Mouse (Mus musculus) heart, embryonic 15.5 days (tissue): Measurements from ENCODE around the gene 1700001C19Rik. TPM values are rescaled to one million over a fixed set of nuclear protein-coding genes. Genes with fewer than 3 reads are reported as not detected.
A peak's percentile ranks its signal among the peaks of the same experiment; 100 is the strongest.

Experiments used
- ATAC-seq: fragments of 200-750 bp; cut with Nextera tagmentation; replicated peaks from 2 replicates; pipeline ENCODE4 v1.8.0; 2017; ENCODE audit warnings: low read depth, moderate TSS enrichment; ENCODE audit not compliant: insufficient number of reproducible peaks, insufficient read depth, low FRiP score
- H3K27ac ChIP-seq: fragments of 300-500 bp; sonication (generic); 2 replicates; pipeline ENCODE4 v1.5.1; 2015; ENCODE audit warnings: mild to moderate bottlenecking, inconsistent platforms
- H3K27me3 ChIP-seq: fragments of 300-500 bp; sonication (generic); 2 replicates; pipeline ENCODE4 v1.6.1; 2015; ENCODE audit warnings: inconsistent platforms
- H3K36me3 ChIP-seq: fragments of 300-500 bp; sonication (generic); 2 replicates; pipeline ENCODE4 v1.6.1; 2015; ENCODE audit warnings: mild to moderate bottlenecking, inconsistent platforms
- H3K4me1 ChIP-seq: fragments of 300-500 bp; sonication (generic); replicated peaks from 2 replicates; pipeline ENCODE4 v1.6.1; 2015; ENCODE audit warnings: inconsistent platforms
- H3K4me2 ChIP-seq: fragments of 300-500 bp; sonication (generic); 2 replicates; pipeline ENCODE4 v1.6.1; 2015; ENCODE audit warnings: inconsistent platforms, mild to moderate bottlenecking, moderate library complexity
- H3K4me3 ChIP-seq: fragments of 300-500 bp; sonication (generic); 2 replicates; pipeline ENCODE4 v1.5.1; 2015; ENCODE audit warnings: mild to moderate bottlenecking, inconsistent platforms
- H3K9ac ChIP-seq: fragments of 300-500 bp; sonication (generic); 2 replicates; pipeline ENCODE4 v1.6.1; 2015; ENCODE audit warnings: mild to moderate bottlenecking, inconsistent platforms
- H3K9me3 ChIP-seq: fragments of 300-500 bp; sonication (generic); replicated peaks from 2 replicates; pipeline ENCODE4 v1.6.1; 2016; ENCODE audit warnings: inconsistent platforms
- WGBS: fragments of 180-500 bp; shearing (Covaris S2); methylation state at CpG from one replicate; pipeline ENCODE4 v1.1.7; 2015; ENCODE audit warnings: mixed read lengths; 5-methylcytosine and 5-hydroxymethylcytosine counted together
- polyA plus RNA-seq: library from polyadenylated mRNA; unstranded; fragments of >200 nt; fragmentation: Nextera tagmentation; extraction: Ambion mirVana; gene quantifications from 2 replicates; pipeline ENCODE4 v1.2.1, GENCODE M21; 2015

Gene 1700001C19Rik
- polyA plus RNA-seq, 1 experiment from 2014 or later = 1.0 TPM

GRCm38 (mm10) chr17:47472435-47473350, 35.5 kb upstream of the 1700001C19Rik start:
- 26% methylated on average over 15 of the region's 15 CpGs for WGBS
- Histone ChIP-seq H3K4me2 (no peak overlapping the region), H3K4me3 (no peak overlapping the region), H3K4me1 (peaks cover 26% of the 10 kb centered on the region), H3K27ac (no peak overlapping the region; the same call in 1 of the 2 replicates), H3K9ac (no peak overlapping the region), H3K9me3 (no peaks in the 10 kb centered on the region), H3K36me3 (no peaks in the 10 kb centered on the region), H3K27me3 (peaks cover 8% of the 10 kb centered on the region; the same call in 1 of the 2 replicates)
- 0 out of 2 replicates have a peak, but pooled peaks have one; percentile 8 for ATAC-seq

- Histone ChIP-seq H3K4me2 (no peak overlapping the region), H3K27me3 (peaks cover 26% of the 10 kb centered on the region), H3K4me3 (no peak overlapping the region), H3K27ac (no peak overlapping the region), H3K36me3 (no peaks in the 10 kb centered on the region), H3K9ac (no peak overlapping the region), H3K9me3 (no peaks in the 10 kb centered on the region), H3K4me1 (peaks cover 26% of the 10 kb centered on the region)
- no peak for ATAC-seq
- WGBS = 62% methylated on average over 5 of the region's 5 CpGs
Measured at GRCm38 (mm10) chr17:47470686-47471085, 33.5 kb upstream of the 1700001C19Rik start.

- Histone ChIP-seq H3K4me1 (peaks cover 26% of the 10 kb centered on the region), H3K4me2 (no peak overlapping the region), H3K36me3 (no peaks in the 10 kb centered on the region), H3K27me3 (peaks cover 28% of the 10 kb centered on the region), H3K4me3 (no peak overlapping the region), H3K9ac (no peak overlapping the region), H3K27ac (no peak overlapping the region), H3K9me3 (no peaks in the 10 kb centered on the region)
- 90% methylated on average over 4 of the region's 4 CpGs for WGBS
- ATAC-seq = no peak
Measured at GRCm38 (mm10) chr17:47470121-47470520, 32.9 kb upstream of the 1700001C19Rik start.

GRCm38 (mm10) chr17:47469642-47470041, 32.5 kb upstream of the 1700001C19Rik start:
- no peak overlapping the region for H3K4me2 ChIP-seq
- WGBS = 85% methylated on average over 4 of the region's 4 CpGs
- H3K36me3 ChIP-seq = no peaks in the 10 kb centered on the region
- no peak overlapping the region for H3K4me3 ChIP-seq
- H3K4me1 ChIP-seq = peaks cover 26% of the 10 kb centered on the region
- ATAC-seq = no peak
- no peaks in the 10 kb centered on the region for H3K9me3 ChIP-seq
- no peak overlapping the region for H3K9ac ChIP-seq
- no peak overlapping the region for H3K27ac ChIP-seq
- peaks cover 28% of the 10 kb centered on the region for H3K27me3 ChIP-seq

- peaks cover 34% of the 10 kb centered on the region for H3K27me3 ChIP-seq
- WGBS = 20% methylated on average over 34 of the region's 34 CpGs
- H3K4me2 ChIP-seq = peak overlapping the region; percentile 58
- peaks cover 26% of the 10 kb centered on the region for H3K4me1 ChIP-seq
- peak overlapping the region; percentile 44 for H3K4me3 ChIP-seq
- no peak overlapping the region for H3K27ac ChIP-seq
- no peaks in the 10 kb centered on the region for H3K36me3 ChIP-seq
- H3K9me3 ChIP-seq = no peaks in the 10 kb centered on the region
- H3K9ac ChIP-seq = peak overlapping the region; percentile 38
- no peak for ATAC-seq
Measured at GRCm38 (mm10) chr17:47468466-47468865, 31.3 kb upstream of the 1700001C19Rik start.

GRCm38 (mm10) chr17:47468063-47468462, 30.9 kb upstream of the 1700001C19Rik start:
- Histone ChIP-seq H3K4me3 (peak overlapping the region; percentile 44), H3K9ac (peak overlapping the region; percentile 38), H3K36me3 (no peaks in the 10 kb centered on the region), H3K4me1 (peaks cover 25% of the 10 kb centered on the region), H3K27ac (no peak overlapping the region), H3K9me3 (no peaks in the 10 kb centered on the region), H3K4me2 (peak overlapping the region; percentile 58), H3K27me3 (peaks cover 34% of the 10 kb centered on the region)
- ATAC-seq = no peak
- WGBS = 26% methylated on average over 14 of the region's 14 CpGs

GRCm38 (mm10) chr17:47467659-47468058, 30.5 kb upstream of the 1700001C19Rik start:
- Histone ChIP-seq H3K4me3 (peak overlapping the region; percentile 44), H3K27ac (no peak overlapping the region), H3K9me3 (no peaks in the 10 kb centered on the region), H3K4me1 (peaks cover 27% of the 10 kb centered on the region), H3K9ac (no peak overlapping the region), H3K4me2 (peak overlapping the region; percentile 58; the same call in 1 of the 2 replicates), H3K27me3 (peaks cover 34% of the 10 kb centered on the region), H3K36me3 (no peaks in the 10 kb centered on the region)
- no peak for ATAC-seq
- 78% methylated on average over 11 of the region's 11 CpGs for WGBS

GRCm38 (mm10) chr17:47466284-47466683, 29.1 kb upstream of the 1700001C19Rik start:
- WGBS = 45% methylated on average over 9 of the region's 9 CpGs
- no peak for ATAC-seq

GRCm38 (mm10) chr17:47465016-47465415, 27.8 kb upstream of the 1700001C19Rik start:
- H3K9me3 ChIP-seq = no peaks in the 10 kb centered on the region
- no peaks in the 10 kb centered on the region for H3K36me3 ChIP-seq
- no peak overlapping the region for H3K9ac ChIP-seq
- ATAC-seq = no peak
- peaks cover 23% of the 10 kb centered on the region for H3K4me1 ChIP-seq
- whole genome bisulfite sequencing = 77% methylated on average over 11 of the region's 11 CpGs
- peaks cover 34% of the 10 kb centered on the region for H3K27me3 ChIP-seq
- H3K4me3 ChIP-seq = no peak overlapping the region
- no peak overlapping the region for H3K4me2 ChIP-seq
- H3K27ac ChIP-seq = no peak overlapping the region

More at GRCm38 (mm10) chr17:47466284-47466683, 29.1 kb upstream of the 1700001C19Rik start:
- H3K9ac ChIP-seq = no peak overlapping the region
- H3K4me1 ChIP-seq = peaks cover 31% of the 10 kb centered on the region
- peaks cover 34% of the 10 kb centered on the region for H3K27me3 ChIP-seq
- H3K4me2 ChIP-seq = no peak overlapping the region
- H3K36me3 ChIP-seq = no peaks in the 10 kb centered on the region
- no peak overlapping the region for H3K4me3 ChIP-seq
- no peaks in the 10 kb centered on the region for H3K9me3 ChIP-seq
- no peak overlapping the region for H3K27ac ChIP-seq

GRCm38 (mm10) chr17:47464248-47464965, 27.2 kb upstream of the 1700001C19Rik start:
- H3K4me2 ChIP-seq = no peak overlapping the region
- H3K36me3 ChIP-seq = no peaks in the 10 kb centered on the region
- H3K9ac ChIP-seq = no peak overlapping the region
- 52% methylated on average over 12 of the region's 12 CpGs for WGBS
- H3K4me1 ChIP-seq = peaks cover 28% of the 10 kb centered on the region
- no peaks in the 10 kb centered on the region for H3K9me3 ChIP-seq
- H3K4me3 ChIP-seq = no peak overlapping the region
- no peak for ATAC-seq
- peaks cover 34% of the 10 kb centered on the region for H3K27me3 ChIP-seq
- no peak overlapping the region for H3K27ac ChIP-seq

- peak overlapping the region; percentile 46 for H3K27ac ChIP-seq
- H3K36me3 ChIP-seq = no peaks in the 10 kb centered on the region
- no peak for ATAC-seq
- no peaks in the 10 kb centered on the region for H3K9me3 ChIP-seq
- peaks cover 23% of the 10 kb centered on the region for H3K4me1 ChIP-seq
- H3K4me2 ChIP-seq = no peak overlapping the region
- peaks cover 28% of the 10 kb centered on the region for H3K27me3 ChIP-seq
- H3K4me3 ChIP-seq = no peak overlapping the region
- WGBS = 38% methylated on average over 9 of the region's 9 CpGs
- no peak overlapping the region for H3K9ac ChIP-seq
Measured at GRCm38 (mm10) chr17:47462728-47463388, 25.7 kb upstream of the 1700001C19Rik start.
